Mouse (Mus musculus): ENCODE measurements at regions not wholly inside any gene's neighbourhood (a gene's known extent, or its start where the extent isn't known, plus 50 kb on each side); places are given as distances from the start of the nearest gene placed in this dataset.

DNA sequence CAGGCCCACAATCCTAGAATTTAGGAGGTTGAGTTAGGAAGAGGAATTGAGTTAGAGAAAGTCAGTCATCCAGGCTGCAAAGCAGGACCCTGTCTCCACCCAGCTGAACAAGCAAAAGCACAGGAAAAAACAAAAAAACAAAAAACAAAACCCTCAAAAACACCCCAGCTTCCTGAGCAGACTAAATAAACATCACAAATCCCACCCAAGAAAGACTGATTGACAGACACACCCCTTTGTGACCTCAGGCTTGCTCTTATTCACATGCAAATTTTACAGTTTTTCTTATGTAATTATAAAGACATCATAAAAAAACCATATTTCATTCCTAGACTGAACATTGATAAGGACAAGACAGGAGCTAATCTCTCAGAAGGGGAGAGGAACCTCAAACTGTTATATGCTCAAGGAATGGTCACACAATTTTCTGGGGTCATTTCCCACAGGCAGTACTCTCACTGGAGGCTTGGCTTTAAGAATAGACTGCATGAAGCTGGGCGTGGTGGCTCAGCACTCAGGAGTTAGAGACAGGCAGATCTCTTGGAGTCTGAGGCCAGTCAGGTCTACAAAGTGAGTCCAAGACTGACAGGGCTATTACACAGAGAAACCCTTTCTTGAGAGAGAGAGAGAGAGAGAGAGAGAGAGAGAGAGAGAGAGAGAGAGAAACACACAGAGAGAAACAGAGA, 73.8 kb upstream of the Marcks start:
- TF ChIP-seq CTCF (IDR thresholded peaks at IDR 0.05) = no peak
- Histone ChIP-seq H3K4me1 (ENCODE audit: insufficient read depth, low read length) (no peaks in the 10 kb centered on the region), H3K9me3 (ENCODE audit: low read length) (no peaks in the 10 kb centered on the region), H3K36me3 (ENCODE audit: insufficient read depth, low read length) (no peaks in the 10 kb centered on the region), H3K4me2 (ENCODE audit: low read depth, low read length, poor library complexity, severe bottlenecking) (no peak overlapping the region), H3K27ac (ENCODE audit: low read depth, low read length) (no peak overlapping the region), H3K4me3 (ENCODE audit: low read depth, low read length) (no peak overlapping the region), H3K9ac (replicated peaks; ENCODE audit: low read length, poor library complexity, severe bottlenecking) (no peak overlapping the region), H3K27me3 (ENCODE audit: insufficient read depth, low read length) (no peaks in the 10 kb centered on the region)
- ATAC-seq (ENCODE audit: low FRiP score) (no peak), DNase-seq (ENCODE audit: low spot score) (no peak)
- WGBS = 52% methylated on average over 1 of the region's 1 CpGs

DNA sequence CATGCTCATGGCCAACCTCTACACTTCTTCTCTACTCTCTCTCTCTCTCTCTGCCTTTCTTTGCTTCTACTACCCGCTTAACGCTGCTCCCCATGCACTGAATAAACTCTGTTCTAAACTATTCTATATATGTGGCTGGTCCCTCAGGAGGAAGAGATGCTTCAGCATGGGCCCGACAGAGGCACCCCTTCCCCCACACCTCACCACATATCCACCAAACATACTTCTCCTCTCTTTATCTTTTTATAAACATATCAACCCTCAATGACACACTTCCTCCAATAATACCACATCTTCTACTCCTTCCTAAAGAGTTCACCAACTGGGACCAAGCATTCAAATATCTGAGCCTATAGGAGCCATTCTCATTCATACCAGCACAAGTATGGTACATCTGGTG, 72.6 kb upstream of the Marcks start:
- no peak overlapping the region for H3K9ac ChIP-seq (replicated peaks; ENCODE audit: low read length, poor library complexity, severe bottlenecking)
- TF ChIP-seq CTCF (IDR thresholded peaks at IDR 0.05) = no peak
- H3K36me3 ChIP-seq (ENCODE audit: insufficient read depth, low read length) = no peaks in the 10 kb centered on the region
- no peaks in the 10 kb centered on the region for H3K4me1 ChIP-seq (ENCODE audit: insufficient read depth, low read length)
- no peak overlapping the region for H3K4me3 ChIP-seq (ENCODE audit: low read depth, low read length)
- DNase-seq (ENCODE audit: low spot score) (no peak), ATAC-seq (ENCODE audit: low FRiP score) (no peak)
- H3K4me2 ChIP-seq (ENCODE audit: low read depth, low read length, poor library complexity, severe bottlenecking) = no peak overlapping the region
- 92% methylated on average over 3 of the region's 3 CpGs for WGBS
- H3K27me3 ChIP-seq (ENCODE audit: insufficient read depth, low read length) = no peaks in the 10 kb centered on the region
- H3K27ac ChIP-seq (ENCODE audit: low read depth, low read length) = no peak overlapping the region
- H3K9me3 ChIP-seq (ENCODE audit: low read length) = no peaks in the 10 kb centered on the region

DNA sequence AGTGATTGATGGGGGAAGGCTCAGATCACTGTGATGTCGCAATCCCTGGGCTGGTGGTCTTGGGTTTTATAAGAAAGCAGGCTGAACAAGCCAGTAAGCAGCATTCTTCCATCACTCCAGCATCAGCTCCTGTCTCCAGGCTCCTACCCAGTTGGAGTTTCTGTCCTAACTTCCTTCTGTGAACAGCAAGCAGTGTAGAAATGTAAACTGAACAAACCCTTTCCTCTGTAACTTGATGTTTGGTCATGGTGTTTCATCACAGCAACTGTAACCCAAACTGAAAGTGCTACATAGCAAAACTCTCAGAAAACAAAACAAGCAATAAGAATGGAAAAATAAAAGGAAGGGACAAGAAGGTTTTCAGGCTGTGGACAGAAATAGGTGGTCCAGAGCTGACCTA, 71.5 kb upstream of the Marcks start:
- WGBS = 95% methylated on average over 1 of the region's 1 CpGs
- DNase-seq (ENCODE audit: low spot score) = no peak
- Histone ChIP-seq H3K27ac (ENCODE audit: low read depth, low read length) (no peak overlapping the region), H3K4me2 (ENCODE audit: low read depth, low read length, poor library complexity, severe bottlenecking) (no peak overlapping the region), H3K4me3 (ENCODE audit: low read depth, low read length) (no peak overlapping the region), H3K9ac (replicated peaks; ENCODE audit: low read length, poor library complexity, severe bottlenecking) (no peak overlapping the region), H3K4me1 (ENCODE audit: insufficient read depth, low read length) (no peaks in the 10 kb centered on the region), H3K27me3 (ENCODE audit: insufficient read depth, low read length) (no peaks in the 10 kb centered on the region), H3K36me3 (ENCODE audit: insufficient read depth, low read length) (no peaks in the 10 kb centered on the region), H3K9me3 (ENCODE audit: low read length) (no peaks in the 10 kb centered on the region)
- TF ChIP-seq CTCF (IDR thresholded peaks at IDR 0.05) = no peak
- no peak for ATAC-seq (ENCODE audit: low FRiP score)

DNA sequence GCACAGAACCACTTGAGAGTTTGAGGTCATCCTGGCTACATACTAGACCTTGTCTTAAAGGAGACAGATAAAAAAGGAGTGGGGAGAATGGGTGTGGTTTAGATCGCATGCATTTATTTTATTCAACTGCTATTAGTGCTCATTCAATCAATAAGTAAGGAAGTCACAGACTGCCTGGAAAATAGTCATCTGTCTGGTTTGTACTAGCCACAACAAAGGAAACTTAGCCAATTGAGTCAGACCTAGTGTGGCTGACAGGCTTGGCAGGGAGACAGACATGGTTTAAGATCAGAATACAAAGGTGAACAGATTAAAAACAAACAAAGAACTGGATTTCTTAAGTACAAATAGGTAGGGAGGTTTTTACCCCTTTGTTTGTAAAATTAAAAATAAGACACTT, 68.3 kb upstream of the Marcks start:
- WGBS = 87% methylated on average over 1 of the region's 1 CpGs
- Histone ChIP-seq H3K4me2 (ENCODE audit: low read depth, low read length, poor library complexity, severe bottlenecking) (no peak overlapping the region), H3K9ac (replicated peaks; ENCODE audit: low read length, poor library complexity, severe bottlenecking) (no peak overlapping the region), H3K27ac (ENCODE audit: low read depth, low read length) (no peak overlapping the region), H3K27me3 (ENCODE audit: insufficient read depth, low read length) (no peaks in the 10 kb centered on the region), H3K36me3 (ENCODE audit: insufficient read depth, low read length) (no peaks in the 10 kb centered on the region), H3K9me3 (ENCODE audit: low read length) (no peaks in the 10 kb centered on the region), H3K4me1 (ENCODE audit: insufficient read depth, low read length) (no peaks in the 10 kb centered on the region), H3K4me3 (ENCODE audit: low read depth, low read length) (no peak overlapping the region)
- no peak for DNase-seq (ENCODE audit: low spot score)
- no peak for TF ChIP-seq CTCF (IDR thresholded peaks at IDR 0.05)
- ATAC-seq (ENCODE audit: low FRiP score) = no peak

DNA sequence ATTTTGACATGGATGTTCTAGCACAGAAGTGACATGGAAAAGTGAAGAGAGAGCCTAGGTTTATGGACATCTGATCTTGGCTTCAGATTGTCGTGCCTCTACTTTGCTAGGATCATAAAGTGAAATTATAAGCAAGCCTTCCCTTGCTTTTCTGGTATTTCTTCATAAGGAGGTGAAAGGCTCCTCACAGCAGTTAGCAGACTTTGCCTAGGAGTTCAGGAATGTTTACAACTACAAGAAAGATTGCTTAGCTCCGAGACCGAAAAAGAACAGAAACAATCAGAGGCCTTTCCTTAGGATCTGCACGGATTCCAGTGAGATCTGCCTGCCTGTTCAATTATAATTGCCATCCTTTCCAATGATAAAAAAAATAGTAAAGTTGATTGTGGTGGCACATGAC, 67.8 kb upstream of the Marcks start:
- WGBS = 81% methylated on average over 4 of the region's 4 CpGs
- H3K9me3 ChIP-seq (ENCODE audit: low read length) = no peaks in the 10 kb centered on the region
- no peak overlapping the region for H3K4me3 ChIP-seq (ENCODE audit: low read depth, low read length)
- ATAC-seq (ENCODE audit: low FRiP score) (no peak), DNase-seq (ENCODE audit: low spot score) (no peak)
- no peaks in the 10 kb centered on the region for H3K27me3 ChIP-seq (ENCODE audit: insufficient read depth, low read length)
- no peak overlapping the region for H3K9ac ChIP-seq (replicated peaks; ENCODE audit: low read length, poor library complexity, severe bottlenecking)
- no peaks in the 10 kb centered on the region for H3K36me3 ChIP-seq (ENCODE audit: insufficient read depth, low read length)
- TF ChIP-seq CTCF (IDR thresholded peaks at IDR 0.05) = no peak
- no peak overlapping the region for H3K4me2 ChIP-seq (ENCODE audit: low read depth, low read length, poor library complexity, severe bottlenecking)
- no peak overlapping the region for H3K27ac ChIP-seq (ENCODE audit: low read depth, low read length)
- H3K4me1 ChIP-seq (ENCODE audit: insufficient read depth, low read length) = no peaks in the 10 kb centered on the region

DNA sequence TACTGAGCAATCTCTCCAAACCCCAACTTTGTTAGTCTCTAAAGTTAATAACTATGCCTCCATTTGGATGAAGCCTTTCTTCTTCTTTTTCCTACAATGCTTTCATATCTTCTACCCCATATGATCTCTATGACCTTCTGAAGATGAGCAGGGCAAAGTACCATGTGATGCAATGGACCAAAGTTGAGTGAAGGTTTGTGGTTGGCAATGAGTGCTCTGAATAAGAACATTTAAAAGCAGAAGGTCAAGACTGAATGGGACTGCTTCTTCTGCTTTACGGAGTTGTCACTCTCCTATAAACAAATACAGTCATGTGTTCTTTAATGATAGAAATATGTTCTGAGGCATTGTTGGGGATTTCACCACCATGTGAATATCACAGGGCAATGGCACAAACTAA, 65.0 kb upstream of the Marcks start:
- ATAC-seq (ENCODE audit: low FRiP score) = no peak
- Histone ChIP-seq H3K36me3 (ENCODE audit: insufficient read depth, low read length) (no peaks in the 10 kb centered on the region), H3K4me3 (ENCODE audit: low read depth, low read length) (no peak overlapping the region), H3K4me2 (ENCODE audit: low read depth, low read length, poor library complexity, severe bottlenecking) (no peak overlapping the region), H3K27me3 (ENCODE audit: insufficient read depth, low read length) (no peaks in the 10 kb centered on the region), H3K27ac (ENCODE audit: low read depth, low read length) (no peak overlapping the region), H3K4me1 (ENCODE audit: insufficient read depth, low read length) (no peaks in the 10 kb centered on the region), H3K9ac (replicated peaks; ENCODE audit: low read length, poor library complexity, severe bottlenecking) (no peak overlapping the region), H3K9me3 (ENCODE audit: low read length) (no peaks in the 10 kb centered on the region)
- 100% methylated on average over 1 of the region's 1 CpGs for WGBS
- TF ChIP-seq CTCF (IDR thresholded peaks at IDR 0.05) = no peak
- no peak for DNase-seq (ENCODE audit: low spot score)

All from midbrain, postnatal 0 days (tissue).